Mouse (Mus musculus): Measurements from ENCODE around the gene Fgl2.

Fgl2 gene

DNA sequence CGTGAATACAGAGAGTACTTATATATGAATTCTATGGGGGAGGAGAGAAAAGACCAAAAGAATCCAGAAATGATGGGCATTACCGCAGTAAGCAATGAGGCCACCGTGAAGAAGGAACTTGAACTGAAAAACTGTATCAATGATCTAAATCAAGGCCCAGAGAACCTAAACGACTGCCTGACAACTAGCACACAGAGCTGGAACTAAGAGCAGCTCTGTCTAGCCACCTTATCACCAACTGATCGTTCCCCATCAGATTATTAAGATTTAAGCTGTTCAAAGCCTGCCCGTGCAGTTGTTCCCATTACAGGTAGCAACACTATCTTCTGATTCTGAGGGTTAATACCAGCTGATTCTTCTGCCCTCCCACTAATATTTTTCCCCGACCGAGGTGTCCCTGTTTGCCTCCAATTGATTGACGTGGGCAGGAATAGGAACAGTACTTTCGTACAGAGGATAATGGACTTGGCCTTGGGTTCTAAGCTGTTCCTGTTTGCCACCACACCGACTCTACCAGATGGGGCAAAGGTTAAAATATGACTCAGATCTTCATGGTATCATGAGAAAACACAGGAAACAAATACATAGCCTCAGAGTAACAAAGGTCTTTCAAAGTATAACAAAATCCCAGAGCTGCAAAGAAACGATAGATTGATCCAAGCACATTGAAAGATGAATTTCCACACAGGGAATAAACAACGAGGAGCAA is 12.0 kb downstream of the Fgl2 start:
- no peak for DNase-seq (ENCODE audit: low spot score)

DNA sequence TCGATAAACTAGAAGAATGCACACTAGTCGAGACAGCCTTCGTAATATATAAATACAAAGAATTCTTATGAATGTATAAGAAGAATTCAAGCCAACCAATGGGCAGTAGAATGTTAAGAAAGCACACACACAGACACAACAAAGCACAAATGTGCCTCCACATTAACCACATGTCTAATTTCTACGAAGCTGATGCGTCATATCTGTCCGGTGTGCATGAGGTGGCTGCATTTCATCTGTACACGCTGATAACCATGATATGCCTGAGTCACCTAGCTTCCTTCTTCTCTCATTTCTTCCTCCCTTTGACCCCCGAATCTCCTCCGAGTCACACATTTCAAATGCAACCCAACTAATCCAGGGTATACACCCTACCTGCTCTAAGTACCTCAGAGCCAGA is 12.5 kb downstream of the Fgl2 start:
- no peak for DNase-seq (ENCODE audit: low spot score)

DNA sequence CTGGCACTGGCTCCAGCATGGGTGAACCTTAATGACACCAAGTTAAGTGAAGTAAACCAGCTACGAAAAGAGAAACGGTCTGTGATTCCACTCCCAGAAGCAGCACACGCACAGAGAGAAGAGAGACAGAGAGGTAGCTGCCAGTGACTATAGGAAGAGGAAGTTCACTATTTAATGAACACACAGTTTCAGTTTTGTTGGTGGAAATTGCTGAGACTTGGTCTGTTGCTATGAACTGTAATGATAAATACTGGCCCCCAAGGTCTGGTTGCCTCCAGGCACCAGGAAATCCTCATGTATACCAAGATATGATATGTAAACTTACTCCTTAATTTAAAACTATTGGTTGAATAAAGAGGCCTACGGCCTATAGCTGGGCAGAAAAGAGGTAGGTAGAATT is 14.0 kb downstream of the Fgl2 start:
- no peak for DNase-seq (ENCODE audit: low spot score)

DNA sequence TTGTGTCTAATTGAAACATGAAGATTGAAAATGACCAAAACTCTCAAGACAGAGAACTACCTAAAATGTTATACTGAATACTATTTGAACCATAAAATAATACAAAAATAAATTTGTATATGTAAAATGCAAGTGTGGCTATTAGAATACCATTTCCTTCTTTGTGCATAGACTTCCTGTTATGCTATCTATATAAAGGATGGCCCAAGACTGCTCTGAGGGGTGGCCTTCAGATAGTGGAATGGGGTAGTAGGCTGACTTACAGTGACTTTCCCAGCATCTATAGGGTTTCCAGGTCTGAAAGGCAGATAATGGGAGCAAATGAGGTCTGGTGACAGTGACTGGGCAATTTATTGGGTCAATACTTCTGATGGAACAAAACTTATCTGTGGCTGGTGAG is 14.9 kb downstream of the Fgl2 start:
- DNase-seq (ENCODE audit: low spot score): no peak

DNA sequence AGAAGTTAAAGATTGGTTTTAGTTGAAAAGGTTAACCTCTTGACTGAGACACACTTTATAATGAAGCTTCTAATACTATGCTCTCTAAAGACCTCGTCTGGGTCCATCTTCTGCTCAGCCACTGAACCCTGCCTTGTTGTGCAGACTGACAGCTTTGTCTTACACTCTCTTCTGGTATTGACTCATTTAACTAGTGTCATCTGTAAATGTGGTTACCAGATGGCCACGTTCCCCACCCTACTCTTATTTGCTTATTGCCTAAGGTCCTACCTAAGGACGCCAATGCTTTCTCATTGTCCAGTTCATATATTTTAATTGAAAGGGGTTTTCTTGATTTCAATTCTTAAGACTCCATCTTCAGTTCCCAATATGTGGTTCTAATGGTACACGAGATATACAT is 16.4 kb downstream of the Fgl2 start:
- no peak for DNase-seq (ENCODE audit: low spot score)

DNA sequence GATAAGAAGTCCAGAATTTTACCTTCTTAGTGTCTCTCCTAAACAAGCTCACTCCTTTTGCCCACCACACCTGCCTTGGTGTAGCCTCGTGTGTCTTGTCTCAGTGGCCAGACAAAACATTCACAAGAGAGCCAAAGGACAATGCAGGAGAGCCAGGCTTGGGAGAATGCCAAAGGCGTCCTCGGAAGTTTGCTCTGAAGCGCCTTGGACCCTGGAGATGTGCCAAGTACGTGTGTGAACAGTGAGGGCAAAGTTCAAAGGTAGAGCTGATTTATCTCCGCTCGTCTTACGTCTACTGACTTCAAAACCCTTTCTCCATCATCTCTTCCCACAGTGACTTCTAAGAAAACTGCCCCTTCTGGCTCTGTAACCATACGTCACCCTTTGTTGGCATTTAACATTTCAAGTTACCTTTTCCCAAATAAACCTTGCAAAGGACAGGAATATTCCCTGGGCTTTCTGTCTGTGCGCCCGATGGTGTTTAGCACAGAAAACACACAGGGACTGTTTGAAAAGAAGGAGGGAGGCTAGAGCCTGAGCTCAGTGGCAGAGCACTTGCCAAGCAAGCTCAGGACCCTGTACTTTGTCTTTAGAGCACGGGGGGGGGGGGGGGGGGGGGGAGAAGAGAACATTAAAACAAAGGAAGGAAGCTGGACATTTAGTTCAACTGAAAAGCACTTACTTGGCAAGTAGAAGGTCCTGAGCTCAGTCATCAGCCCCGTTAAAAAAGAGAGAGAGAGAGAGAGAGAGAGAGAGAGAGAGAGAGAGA is 19.4 kb downstream of the Fgl2 start:
- DNase-seq (ENCODE audit: low spot score): no peak

DNA sequence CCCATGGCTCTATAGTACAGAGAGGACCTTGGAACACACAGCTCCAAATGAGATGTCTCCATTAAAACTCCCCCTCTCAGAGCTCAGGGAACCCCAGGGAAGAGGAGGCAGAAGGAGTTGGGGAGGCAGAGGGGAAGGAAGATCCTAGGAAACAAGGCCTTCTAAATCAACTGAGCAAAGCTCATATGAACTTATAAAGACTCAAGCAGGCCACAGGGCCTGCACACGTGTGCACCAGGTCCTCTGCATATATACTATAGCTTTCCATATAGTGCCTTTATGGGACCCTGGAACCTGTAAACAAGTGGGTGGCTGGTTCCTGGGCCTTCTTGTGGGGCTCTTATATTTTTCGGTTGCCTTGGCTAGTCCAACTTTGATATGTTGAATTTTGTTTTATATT is 22.1 kb downstream of the Fgl2 start:
- no peak for DNase-seq (ENCODE audit: low spot score)

DNA sequence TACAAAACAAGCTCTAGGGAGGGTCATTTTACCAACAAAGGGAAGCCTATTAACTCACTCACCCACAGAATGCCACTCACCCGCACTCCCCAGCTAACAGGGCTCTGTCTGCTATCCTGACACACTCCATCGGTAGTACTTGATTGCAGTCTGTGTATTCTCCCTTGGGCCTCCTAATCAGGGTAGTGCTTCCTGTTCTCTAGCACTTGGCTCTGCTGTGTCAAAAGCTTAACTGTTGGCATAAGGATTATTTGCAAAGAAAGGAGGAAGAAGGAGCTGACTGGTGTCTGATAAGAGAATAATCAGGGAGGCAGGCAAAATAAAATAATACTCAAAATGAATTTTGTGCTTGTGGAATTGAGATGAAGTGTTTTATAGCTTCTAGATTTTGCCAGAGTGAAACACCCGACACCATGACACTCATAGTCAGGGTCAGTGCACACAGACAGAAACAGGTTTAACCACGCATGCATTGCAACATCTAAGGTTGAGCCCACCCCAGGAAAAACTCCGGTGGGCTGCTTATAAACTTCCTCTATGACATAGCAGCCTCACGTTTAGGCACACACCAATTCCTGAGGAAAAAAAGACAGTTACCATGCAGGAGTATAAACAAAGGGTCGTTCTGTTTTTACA is 22.9 kb downstream of the Fgl2 start:
- DNase-seq (ENCODE audit: low spot score): peak; percentile 10

DNA sequence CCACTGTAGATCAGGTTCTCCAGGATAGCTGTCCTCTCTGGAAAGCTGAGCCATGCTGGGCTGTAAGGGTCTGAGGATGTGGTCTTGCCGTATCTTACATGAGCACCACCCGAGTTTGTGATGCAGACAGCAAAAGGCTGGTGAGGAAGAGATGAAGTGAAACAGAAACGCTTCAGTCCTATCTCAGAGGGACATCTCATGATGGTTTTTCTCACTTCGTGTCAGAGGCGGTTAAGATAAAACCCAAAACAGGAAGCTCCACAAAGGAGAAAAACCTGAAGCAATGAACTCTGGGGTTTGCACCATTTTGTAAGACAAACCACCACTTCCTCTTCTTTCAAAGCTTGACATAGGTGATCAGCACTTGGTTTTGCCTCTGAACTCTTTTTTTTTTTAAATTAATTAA is 38.8 kb downstream of the Fgl2 start:
- no peak for DNase-seq (ENCODE audit: low spot score)

DNA sequence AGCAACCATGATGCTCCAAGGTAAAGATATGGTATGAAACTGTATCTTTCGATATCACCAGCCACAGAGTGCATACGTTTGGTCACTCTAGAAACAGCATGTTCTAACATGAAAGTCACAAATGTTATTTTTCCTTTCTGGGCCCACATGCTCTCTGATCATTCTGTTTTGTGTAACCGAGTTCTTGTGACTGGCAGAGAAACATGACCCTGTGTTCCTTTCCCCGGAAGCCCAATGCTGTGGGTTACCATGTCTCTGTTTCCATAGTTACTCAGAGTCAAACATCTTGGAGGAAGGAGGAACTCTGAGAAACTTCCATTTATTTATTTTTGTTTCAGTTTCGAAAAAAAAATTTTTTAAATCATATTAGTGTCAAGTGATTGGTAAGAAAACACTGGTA is 39.6 kb downstream of the Fgl2 start:
- DNase-seq (ENCODE audit: low spot score): no peak

DNA sequence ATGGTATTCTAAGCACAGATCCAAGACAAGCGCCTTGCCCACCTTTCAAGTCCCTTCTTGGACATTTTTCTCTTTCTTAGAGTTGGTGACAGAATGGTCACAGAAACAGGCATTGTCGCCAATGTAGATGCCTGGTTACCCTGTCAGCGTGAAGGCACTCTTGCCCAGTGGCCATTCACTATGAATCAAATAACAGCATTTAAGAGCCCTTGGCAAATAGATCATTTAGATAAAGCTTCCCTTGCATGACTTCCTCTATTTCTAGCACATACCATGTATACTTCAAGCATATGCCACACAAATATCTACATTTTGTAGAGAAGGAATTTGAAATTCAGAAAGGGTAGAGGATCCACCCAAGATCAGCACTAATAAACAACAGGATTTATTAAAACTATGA is 40.9 kb downstream of the Fgl2 start:
- no peak for DNase-seq (ENCODE audit: low spot score)

DNA sequence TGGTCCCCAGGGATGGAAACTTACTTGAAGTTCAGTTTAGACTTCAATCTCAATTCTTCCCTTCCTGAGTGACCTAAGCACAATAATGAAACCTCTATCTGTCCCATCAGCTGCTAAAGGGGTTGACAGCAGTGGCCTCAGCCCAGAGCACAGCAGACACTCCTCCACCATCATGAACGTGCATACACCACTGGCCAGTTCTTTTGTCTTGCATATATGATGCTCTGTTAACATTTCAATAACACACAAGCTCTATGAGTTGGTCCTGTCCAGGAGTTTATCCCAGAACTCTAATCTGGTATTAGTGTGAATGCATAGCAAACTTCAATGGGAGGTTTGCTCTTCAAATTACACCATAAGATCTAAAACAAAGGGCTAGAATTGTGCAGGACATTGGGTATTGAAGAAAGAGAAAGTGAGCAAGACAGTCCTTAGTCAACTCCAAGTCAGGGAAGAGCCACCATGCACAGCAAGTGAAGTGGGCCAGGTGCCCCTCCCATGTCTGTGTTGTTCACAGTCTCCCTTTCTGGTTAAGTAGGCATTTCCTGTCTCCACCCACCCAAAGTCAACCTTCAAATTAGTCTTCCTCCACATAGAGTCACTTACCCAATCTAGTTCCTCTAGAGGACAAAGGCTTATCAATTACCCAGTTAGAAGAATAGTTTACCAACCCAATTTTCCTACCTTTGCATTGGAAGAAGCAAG is 41.8 kb downstream of the Fgl2 start:
- no peak for DNase-seq (ENCODE audit: low spot score)

DNA sequence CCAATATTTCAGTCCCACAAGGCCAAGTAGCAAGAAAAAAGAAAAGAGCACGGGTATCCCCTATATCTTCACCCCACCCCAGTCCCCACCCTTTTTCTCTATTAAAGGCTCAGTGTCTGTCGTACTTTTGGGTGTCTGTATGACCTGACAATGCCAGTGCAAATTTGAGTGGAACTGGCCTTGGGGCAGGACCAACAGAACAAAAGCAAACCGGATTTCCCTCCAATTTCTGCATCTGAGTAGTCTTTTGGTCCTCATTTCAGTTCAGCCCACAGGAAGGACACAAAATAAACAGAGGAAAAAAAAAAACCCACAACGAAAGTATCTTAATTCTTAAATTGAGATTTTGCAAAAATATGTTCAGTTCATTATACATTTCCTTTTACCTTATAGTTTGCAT is 46.2 kb downstream of the Fgl2 start:
- no peak for DNase-seq (ENCODE audit: low spot score)

DNA sequence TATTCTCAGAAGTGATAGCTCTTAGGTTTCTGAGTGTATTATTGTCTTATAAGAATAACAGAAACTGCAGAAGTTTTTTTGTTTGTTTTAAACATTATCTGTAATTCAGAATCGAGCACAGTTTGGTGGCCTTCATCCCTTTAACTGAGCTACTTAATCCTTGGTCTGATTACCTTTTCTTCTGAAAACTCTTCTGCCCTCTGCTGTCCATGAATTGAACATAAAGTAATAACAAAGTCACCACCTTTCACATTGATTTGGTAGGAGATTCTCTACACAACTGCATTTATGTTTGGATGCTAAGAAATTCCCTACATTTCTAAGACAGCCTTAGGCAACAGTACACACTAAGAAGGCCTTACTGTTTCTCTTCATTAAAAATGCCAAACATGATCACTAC is 48.2 kb downstream of the Fgl2 start:
- DNase-seq (ENCODE audit: low spot score): peak; percentile 47

DNA sequence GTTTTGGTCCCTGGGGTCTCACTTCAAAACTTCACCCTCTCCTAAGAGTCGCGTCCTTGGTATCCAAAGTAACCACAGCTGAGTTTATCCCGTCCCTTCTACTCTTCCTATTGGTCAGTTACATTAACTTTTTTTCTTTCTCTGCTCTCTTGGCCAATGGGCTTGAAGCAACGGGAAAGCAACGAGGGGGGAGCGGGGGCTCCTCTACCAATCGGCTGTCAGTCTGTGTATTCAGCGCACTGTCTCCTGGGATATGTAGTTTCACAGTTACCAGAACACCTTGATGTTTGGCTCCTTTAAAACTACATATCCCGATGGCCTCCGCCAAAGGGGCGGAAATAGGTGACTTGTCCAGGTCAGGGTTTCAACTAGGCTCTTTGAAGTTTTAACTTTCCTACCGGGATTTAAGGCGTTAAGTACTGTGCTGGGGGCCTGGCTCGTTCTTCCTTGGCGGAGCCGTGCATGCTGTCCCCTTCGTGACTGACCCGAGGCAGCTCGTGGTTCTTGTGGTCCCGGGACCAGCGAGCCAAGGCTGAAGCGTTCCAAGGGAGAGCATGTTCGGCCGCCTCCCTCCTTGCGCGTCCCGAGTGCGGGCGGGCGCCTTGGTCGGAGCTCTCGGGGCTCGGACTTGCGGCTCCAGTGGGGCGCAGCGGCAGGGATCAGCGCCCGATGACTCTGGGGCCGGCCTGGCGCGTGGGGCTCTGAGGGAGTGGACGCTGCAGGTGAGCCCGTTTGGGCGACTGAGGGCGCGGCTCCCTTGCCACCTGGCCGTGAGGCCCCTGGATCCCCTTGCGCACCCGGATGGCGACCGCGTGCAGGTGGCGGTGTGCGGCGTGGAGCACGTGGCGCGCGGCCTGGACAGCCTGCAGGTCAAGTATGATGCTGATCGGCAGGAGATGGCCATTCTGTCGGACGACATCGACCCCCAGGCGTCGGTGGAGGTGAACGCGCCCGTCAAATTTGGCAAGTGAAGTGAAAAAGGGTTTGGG is 52.5 kb downstream of the Fgl2 start, which contains the start of the genes Ccdc146 and Fam185a:
Ccdc146 (minus strand) TSS at position 64 of the 989 bp plus-strand sequence.
Fam185a (plus strand) TSS at position 345 of the 989 bp plus-strand sequence.
- peak; percentile 97 for DNase-seq (ENCODE audit: low spot score)

DNA sequence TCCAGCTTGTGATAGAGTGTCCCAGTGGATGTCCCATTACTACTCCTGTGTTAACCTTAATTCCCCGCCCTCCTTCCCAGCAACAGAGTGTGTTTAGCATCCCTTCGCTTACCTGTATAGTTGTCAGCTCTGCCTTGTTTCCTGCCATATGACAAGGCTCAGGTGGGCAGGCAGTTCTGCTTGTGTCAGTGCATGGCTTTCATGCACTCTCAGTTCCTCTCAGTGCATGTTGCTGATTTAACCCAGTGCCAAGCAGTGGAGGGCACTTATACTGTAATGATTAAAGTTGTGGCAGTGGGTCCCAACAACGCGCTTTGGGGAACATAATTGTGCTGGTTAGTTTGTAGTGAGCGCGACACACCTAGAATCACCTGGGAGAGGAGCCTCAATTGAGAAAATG is 54.2 kb downstream of the Fgl2 start:
- no peak for DNase-seq (ENCODE audit: low spot score)

Data from MN1 (cell line).